Mouse (Mus musculus): Measurements from ENCODE around the gene Tmem231.

- no peak for TF ChIP-seq USF1 (IDR thresholded peaks at IDR 0.05; ENCODE audit: low read depth)
- no peak for TF ChIP-seq POLR2AphosphoS2 (IDR thresholded peaks at IDR 0.05; ENCODE audit: insufficient read length, low read depth)
These were observed 28.9 kb upstream of the Tmem231 start for GRCm38 (mm10) chr8:111962589-111962988.

Measured in myocyte (in vitro differentiated cells).